Mouse (Mus musculus) cerebellum, postnatal 4 days (tissue): ENCODE measurements around the gene Atg13.
A peak's percentile ranks its signal among the peaks of the same experiment; 100 is the strongest.

Source experiments
- DNase-seq, 2 experiments: peaks; one replicate each; pipeline ENCODE4 v3.0.0; 2022; ENCODE audit warnings: low spot score in 2 of 2, mixed read lengths in 1 of 2

Atg13 gene

GRCm38 (mm10) chr2:91695436-91696224, 14.7 kb downstream of the Atg13 start:
- DNase-seq: no peak

DNA sequence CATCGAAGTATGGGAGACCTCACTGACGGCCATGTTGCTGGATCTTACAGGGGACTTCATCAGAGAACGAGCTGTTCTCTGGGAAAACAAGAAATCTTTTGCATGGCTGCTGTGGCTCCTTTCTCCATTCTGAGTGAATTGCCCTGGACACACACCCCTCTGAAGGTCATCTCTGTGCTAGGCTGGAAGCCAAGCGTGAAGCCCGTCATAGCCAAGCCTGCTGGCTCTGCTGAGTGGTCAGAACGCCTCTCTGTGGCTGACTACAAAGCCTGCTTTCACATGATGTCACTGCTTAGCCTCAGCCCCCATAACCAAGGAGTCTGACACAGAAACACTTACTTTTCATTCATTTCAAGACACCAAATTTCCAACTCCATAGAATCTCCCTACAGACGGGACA, 20.9 kb downstream of the Atg13 start:
- DNase-seq: no peak

DNA sequence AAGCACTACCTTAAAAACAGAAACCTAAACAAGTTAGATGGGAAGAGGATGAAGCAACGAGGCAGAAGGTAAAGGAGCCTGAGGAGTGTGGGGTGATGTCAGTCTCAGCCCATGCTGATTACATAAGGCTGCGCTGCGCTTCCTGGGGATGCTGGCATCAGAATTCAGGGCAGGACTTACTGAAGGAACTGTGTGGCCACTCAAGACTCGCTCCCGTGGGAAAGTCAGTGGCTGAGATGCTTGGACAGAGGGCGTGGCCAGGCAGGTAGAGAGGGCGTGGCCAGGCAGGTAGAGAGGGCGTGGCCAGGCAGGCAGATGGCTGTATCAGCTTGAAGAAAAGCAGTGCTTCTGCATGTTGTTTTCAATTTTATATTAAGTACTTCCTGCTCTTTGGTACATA, 26.5 kb downstream of the Atg13 start:
- no peak for DNase-seq

DNA sequence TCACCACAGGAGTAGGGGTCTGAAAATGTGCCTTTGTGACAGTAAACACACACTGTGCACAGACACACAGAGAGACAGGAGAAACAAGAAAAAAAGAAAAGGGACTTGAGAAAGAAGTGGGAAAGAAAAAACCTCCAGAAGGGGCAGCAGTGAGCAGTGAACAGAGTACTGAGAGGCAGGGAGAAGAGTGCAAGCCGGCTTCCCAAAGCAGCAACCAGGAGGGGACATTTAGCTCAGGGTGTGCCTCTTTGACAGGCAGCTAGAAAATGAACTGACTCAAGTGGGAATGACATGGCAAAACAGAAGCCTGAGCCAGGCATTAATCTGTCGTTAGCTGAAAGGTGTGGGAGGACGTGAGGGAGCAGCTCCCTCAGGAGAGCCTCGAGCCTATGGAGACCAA, 27.5 kb downstream of the Atg13 start:
- peak in 1 of 2 experiments; percentile 31 for DNase-seq

GRCm38 (mm10) chr2:91676961-91677360, 33.4 kb downstream of the Atg13 start:
- no peak for DNase-seq

DNA sequence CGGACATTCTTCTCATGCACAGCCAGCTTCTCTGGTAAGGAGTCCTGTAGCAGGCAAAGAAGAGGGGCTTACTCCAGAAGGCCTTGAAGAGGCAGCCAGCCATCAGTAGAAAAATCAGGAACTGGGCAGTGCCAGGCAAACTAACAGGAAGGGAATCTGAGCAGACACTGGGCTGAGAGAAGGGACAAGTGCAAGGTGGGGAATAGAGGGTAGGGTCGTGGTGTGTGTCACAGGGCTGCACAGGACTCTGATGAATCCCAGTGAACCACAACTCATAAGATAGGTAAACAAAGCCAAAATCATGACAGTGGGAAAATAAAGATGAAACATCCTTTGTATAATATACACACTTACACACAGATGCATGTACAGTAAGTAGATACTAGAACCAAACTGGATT, 34.0 kb downstream of the Atg13 start:
- no peak for DNase-seq

- DNase-seq: no peak
Measured at GRCm38 (mm10) chr2:91674895-91675294, 35.5 kb downstream of the Atg13 start.

DNA sequence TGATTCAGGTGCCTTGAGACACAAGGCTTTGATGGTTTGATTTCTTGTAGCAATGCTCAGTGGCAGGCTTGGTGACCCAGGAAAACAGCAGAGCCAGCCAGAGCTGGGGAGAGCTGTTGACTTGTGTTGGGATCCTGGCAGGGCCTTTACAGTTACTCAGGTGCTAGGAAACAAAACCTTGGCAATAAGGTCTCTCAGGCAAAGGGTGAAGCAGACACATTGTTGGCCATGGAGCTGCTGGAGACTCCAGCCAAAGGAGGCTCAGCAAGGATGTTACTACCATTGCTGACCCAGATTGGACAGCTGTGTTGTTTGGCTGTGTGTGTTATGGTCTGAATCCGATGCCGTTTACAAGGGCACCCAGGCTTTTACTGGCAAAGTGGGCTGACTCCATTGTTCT, 36.8 kb downstream of the Atg13 start:
- DNase-seq: no peak

- DNase-seq: no peak
Measured at GRCm38 (mm10) chr2:91670038-91670437, 40.3 kb downstream of the Atg13 start.

DNA sequence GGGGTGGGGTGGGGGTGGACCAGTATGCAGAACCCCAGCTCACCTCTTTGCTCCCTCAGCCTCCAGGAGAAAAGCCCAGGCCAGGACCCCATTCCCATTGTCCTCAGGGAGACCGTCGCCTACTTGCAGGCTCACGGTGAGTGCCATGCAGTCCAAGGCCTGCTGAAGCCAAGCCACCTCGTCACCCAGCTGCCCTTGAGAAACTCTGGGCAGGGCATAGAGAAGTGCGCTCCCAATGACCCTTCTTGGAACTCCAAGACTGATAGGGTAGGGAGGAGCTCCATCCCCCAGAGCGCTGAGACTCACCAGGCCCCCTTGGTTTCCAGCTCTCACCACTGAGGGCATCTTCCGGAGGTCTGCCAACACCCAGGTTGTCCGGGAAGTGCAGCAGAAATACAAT, 41.0 kb downstream of the Atg13 start:
- no peak for DNase-seq

- no peak for DNase-seq
Measured at GRCm38 (mm10) chr2:91667747-91668146, 42.6 kb downstream of the Atg13 start.

GRCm38 (mm10) chr2:91666386-91666910, 43.9 kb downstream of the Atg13 start:
- DNase-seq: no peak

DNA sequence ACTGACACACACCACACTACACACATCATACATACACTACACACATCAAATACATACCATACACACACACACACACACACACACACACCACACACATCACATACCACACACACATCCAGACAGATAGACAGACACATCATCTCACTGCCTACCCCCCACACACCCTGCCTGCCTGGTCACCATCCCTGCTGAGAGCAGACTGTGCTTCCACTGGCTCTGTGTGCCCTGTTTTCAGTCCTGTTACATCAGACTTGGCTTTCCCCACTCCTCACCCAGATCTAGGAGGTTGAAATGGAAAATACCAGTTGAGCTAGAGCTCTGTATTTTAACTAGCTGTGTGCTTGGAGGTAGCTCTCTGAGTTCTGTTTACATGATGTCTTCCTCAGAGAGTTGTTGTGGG, 45.6 kb downstream of the Atg13 start:
- no peak for DNase-seq

DNA sequence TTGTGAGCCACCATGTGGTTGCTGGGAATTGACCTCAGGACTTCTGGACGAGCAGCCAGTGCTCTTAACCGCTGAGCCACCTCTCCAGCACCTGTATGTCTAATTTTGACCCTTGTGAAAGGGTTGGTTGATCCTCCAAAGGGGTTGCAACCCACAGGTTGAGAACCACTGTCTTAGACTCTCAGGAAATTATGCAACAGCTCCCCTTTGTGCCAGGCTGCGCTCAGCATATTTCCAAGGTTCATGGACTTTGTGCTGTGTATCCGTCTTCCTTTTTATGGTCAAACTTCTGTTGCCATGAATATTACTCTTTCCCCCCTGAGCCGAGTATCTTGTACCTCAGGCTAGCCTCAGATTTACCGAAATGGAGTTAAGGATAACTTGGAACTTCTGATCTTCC, 49.4 kb downstream of the Atg13 start:
- DNase-seq: no peak

GRCm38 (mm10) chr2:91659657-91660056, 50.7 kb downstream of the Atg13 start:
- no peak for DNase-seq

DNA sequence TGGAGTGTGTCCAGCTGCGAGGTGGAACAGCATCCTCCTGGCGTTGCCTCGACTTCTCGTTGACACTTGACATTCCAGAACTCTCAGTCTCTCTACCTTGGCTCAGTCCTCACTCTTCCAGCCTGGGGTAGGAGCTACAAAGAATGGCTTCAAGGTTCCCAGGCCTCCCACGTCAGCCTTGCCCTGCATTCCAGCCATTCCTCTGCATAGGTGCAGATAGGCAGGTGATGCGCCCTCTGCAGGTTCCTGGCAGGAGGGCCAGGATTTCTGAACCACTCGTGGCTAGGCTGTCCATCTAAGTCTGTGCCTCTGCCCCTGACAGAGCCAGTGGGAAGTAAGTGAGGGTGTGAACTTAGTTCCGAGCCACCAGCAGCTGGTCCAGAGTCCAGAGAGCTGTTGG, 53.6 kb downstream of the Atg13 start:
- no peak for DNase-seq

DNA sequence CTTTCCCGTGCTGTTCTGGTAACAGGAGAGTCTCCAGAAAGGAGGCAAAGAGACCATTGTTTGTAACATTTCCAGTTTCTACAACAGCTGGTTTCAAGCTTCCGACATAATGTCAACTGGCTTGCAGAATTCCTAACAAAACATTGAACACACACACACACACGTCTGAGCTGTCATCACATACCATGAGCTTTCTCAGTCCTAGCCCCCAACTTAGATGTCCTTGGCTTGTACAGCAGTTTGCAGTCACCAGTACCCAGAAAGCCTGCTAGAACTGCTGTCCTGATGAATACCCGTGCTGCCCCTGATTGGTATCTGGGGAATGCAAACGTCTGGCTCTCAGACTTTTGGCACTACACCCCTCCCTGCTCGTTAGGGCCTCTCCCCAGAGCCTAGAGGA, 54.5 kb downstream of the Atg13 start:
- no peak for DNase-seq

DNA sequence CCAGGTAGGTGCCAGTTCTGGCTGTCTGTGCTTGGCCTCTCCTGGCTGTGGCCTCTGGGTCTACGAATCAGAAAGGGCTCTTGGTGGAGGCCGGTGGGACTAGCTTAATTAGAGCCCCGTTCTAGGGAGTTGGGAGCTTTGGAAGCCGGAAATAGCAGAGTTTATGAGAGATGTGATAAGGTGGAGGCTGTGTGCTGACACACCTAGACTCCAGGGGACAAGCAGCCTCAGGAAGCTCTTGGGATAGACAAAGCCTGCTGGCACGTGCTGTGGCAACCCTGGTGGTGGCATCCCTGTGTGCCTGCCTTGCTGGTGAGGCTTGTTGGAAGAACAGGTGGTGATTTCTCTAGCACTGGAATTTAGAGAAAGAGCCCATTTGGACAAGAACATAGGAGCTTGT, 55.0 kb downstream of the Atg13 start:
- DNase-seq: no peak

GRCm38 (mm10) chr2:91652863-91653262, 57.5 kb downstream of the Atg13 start:
- DNase-seq: no peak

- DNase-seq: no peak
Measured at GRCm38 (mm10) chr2:91651458-91652258, 58.7 kb downstream of the Atg13 start.

DNA sequence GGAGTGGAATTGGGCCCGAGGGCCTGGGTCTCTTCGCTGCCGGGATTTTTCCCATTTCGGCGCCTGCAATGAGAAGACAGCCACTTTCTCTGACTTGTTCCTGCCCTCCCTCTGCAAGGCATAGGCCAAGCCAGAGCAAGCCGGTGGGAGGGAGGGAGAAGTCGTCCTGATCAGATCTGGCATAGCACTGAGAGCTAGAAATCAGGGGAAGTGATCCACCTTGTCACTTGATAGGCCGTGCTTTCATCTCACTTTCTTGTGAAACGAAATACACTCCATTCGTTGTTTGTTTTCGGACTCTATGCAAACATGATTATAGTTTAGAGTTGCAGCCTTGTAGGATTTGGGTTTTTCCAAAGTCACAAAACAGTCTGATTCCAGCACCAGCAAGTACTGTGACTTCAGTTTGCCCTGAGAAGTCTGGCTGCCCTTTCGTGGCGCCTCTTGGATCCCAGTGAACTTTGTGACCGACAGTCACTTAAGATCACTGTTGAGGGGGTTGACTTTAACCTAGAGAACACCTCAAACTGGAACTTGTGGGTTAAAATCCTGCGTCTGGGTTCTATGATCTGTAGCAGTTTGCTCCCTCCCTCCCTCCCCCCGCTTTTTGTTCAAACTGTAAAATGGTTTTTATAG, 59.9 kb downstream of the Atg13 start:
- no peak for DNase-seq

GRCm38 (mm10) chr2:91649553-91650359, 60.6 kb downstream of the Atg13 start, which contains the start of the genes Zfp408 and Arhgap1:
Gene Zfp408, minus strand, starts transcription at chr2:91649791.
Gene Arhgap1, plus strand, starts transcription at chr2:91649860.
- DNase-seq: peak; percentile 92 to 95
